Mouse (Mus musculus): ENCODE data around the gene Dnal4.

The Dnal4 gene

DNA sequence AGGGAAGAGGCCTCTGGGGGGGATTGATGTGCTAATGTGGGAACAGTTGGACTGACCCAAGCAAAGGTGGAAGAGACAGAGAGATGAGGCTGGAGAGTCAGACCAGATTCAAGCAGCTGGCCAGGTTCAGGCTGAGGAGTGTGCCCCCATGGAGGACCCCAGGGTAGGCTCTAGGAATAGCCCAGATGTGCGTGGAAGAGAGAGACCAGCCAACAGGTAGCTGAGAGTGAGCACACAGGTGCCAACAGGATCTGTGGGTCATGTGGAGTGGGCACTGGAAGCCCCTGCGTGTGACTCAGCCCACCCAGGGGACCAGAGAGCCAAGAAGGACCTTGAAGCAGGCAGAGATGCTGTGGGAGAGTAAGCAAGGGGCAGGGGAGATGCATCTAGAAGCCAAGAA is 24.0 kb upstream of the Dnal4 start:
- in situ Hi-C loops (cut with MboI, MseI): no loop called here

DNA sequence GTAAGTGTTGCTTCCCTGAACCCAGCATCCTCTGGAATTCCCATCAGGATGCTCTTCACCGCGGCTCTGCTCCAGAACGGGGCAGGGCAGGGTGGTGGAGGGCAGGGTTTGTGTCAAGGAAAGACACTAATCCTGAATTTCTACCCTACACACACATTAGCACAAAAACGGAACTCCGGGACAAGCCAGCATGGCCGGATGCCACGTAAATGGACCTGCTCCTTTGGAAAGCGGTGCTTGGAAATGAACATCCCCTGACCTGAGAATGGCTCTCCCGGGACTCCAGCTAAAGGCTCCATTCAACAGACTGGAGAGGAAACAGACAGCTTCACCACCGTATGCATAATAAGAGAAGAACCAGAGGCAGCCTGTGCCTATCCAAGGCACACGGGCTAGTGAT is 23.1 kb upstream of the Dnal4 start:
- in situ Hi-C loops (cut with MboI, MseI): no loop called here

GRCm38 (mm10) chr15:79798591-79798990 is 20.9 kb upstream of the Dnal4 start:
- in situ Hi-C loops (cut with MboI, MseI): loop anchor here in 1 of 2 experiments (10.0 kb wide), 1 partner anchor 1536 kb away; no protein-coding TSS in a partner anchor

DNA sequence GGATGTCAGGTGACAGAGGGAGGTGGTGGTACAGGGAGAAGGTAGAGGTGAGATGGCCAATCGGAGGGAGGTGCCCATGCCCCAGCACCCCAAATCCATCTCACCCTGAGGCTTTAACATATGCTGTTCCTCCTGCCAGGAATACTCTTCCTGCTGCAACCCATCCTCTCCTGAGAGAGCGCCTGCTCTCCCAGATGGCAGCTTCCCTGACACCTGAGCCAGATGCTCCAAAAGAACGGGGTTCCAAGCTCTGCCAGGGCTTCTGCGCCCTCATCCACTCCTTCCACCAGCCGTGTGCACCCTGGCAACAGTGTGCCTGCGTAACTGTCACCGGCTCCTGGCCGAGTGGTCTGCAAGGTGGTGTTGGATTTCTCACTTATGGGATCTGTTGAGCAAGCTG is 20.0 kb upstream of the Dnal4 start:
- in situ Hi-C loops (cut with MboI, MseI): loop anchor here in 1 of 2 experiments (10.0 kb wide), 1 partner anchor 1537 kb away; no protein-coding TSS in a partner anchor

DNA sequence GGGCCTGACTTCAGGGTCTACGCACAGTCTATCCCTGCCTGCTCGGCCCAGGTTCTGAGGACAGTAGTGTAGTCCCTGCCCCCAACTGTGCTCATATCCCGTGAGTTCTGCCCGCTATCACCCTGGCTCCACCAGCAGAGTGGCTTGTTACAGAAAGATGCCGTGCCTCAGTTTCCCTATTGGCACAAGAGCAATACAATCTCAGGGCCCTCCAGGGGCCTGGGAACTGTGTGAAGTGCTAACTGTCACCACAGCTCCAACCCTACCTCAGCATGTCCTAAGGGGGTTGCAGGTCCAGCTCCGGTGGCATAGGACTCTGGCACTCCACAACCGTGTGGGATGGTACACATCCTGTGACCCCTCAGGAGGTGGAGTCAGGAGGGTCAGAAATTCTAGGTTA is 19.4 kb upstream of the Dnal4 start:
- in situ Hi-C loops (cut with MboI, MseI): loop anchor here in 1 of 2 experiments (10.0 kb wide), 1 partner anchor 1538 kb away; no protein-coding TSS in a partner anchor

- in situ Hi-C loops (cut with MboI, MseI): loop anchor here in 1 of 2 experiments (10.0 kb wide), 1 partner anchor 1539 kb away; no protein-coding TSS in a partner anchor
These were observed 18.6 kb upstream of the Dnal4 start for GRCm38 (mm10) chr15:79796256-79796655.

GRCm38 (mm10) chr15:79794173-79794572 is 16.5 kb upstream of the Dnal4 start:
- in situ Hi-C loops (cut with MboI, MseI): loop anchor here in 1 of 2 experiments (10.0 kb wide), 1 partner anchor 1541 kb away; no protein-coding TSS in a partner anchor

GRCm38 (mm10) chr15:79793076-79793475 is 15.4 kb upstream of the Dnal4 start:
- in situ Hi-C loops (cut with MboI, MseI): loop anchor here in 1 of 2 experiments (10.0 kb wide), 1 partner anchor 1542 kb away; no protein-coding TSS in a partner anchor

DNA sequence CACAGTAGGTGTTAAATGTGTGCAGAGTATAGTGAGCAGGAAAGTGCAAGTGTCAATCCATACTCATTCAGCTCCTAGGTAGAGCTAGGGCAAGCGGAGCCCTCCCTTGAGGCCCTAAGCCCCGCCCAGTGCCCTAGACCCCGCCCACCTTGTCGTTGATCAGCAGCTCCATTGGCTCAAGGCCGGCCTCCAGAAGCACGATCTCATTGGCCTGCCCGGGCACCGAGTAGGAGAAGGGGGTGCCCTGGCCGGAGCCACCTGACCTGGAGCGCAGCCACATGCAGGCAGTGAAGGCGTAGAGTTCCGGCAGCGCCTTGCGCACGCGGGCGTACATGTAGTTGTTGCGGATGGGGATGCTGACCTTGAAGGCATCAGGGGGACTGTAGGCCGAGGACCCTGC is 14.8 kb upstream of the Dnal4 start:
- in situ Hi-C loops (cut with MboI, MseI): loop anchor here in 1 of 2 experiments (10.0 kb wide), 1 partner anchor 1542 kb away; no protein-coding TSS in a partner anchor

DNA sequence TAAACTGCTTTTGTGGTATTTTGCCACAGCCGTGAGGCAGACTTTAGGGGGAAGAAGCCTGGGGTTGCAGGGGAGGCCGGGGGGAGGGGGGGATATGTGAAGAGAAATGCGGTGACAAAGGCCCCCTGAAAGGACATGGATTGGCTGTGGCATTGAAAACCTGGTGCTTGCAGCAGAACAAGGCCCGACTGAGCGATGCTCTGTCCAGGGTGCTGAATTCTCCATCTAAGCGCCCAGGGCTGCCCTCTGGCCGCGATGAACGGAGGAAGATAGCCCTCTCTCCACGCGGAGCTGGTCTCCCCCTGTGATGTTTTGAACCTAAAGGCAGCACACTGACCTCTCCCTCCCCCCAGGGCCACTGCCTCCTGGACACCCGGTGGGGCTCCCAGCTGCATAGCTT is 13.9 kb upstream of the Dnal4 start:
- in situ Hi-C loops (cut with MboI, MseI): loop anchor here in 1 of 2 experiments (10.0 kb wide), 1 partner anchor 1543 kb away; no protein-coding TSS in a partner anchor

DNA sequence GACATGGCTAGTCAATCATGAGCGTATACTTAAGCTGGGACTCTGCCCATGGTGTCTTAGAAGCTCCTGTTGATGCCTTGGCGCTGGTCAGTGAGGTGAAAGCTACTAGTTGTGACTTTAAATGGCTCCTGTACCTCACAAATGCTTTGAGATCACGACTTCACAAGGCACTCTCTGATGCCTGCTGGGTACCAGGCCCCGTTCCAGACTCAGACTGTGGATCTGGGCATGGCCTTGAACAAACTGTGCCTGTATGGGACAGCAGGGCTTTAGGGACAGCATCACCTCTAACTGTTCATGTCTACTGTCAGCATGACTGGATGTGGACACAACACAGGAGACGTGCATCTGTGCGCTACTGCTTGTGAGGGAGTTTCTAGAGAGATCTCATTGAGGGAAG is 13.3 kb upstream of the Dnal4 start:
- in situ Hi-C loops (cut with MboI, MseI): loop anchor here in 1 of 2 experiments (10.0 kb wide), 1 partner anchor 1544 kb away; no protein-coding TSS in a partner anchor

- in situ Hi-C loops (cut with MboI, MseI): loop anchor here in 1 of 2 experiments (10.0 kb wide), 1 partner anchor 1545 kb away; no protein-coding TSS in a partner anchor
These were observed 12.5 kb upstream of the Dnal4 start for GRCm38 (mm10) chr15:79790111-79790510.

- in situ Hi-C loops (cut with MboI, MseI): no loop called here
These were observed 10.2 kb upstream of the Dnal4 start for GRCm38 (mm10) chr15:79787815-79788214.

DNA sequence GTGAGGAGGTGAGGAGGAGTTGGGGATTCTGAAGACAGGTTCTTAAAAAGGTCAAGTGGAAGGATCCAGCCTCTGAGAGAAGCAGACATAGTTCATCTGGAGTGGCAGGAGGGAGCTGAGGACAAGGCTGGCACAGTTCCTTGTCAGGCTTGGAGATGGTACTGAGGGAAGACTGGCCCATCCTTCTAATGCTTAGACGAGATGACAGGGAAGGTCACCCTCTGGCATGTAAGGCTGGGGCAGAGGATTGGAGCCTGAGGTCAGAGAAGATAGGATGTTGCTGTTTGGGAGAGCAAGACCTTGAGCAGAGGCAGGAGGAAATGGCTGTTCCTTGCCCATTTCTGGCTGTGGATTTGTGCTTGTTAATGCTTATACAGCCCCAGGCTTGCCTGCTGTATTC is 7.4 kb upstream of the Dnal4 start:
- in situ Hi-C loops (cut with MboI, MseI): no loop called here

- in situ Hi-C loops (cut with MboI, MseI): no loop called here
These were observed 2.0 kb downstream of the Dnal4 start for GRCm38 (mm10) chr15:79775662-79776061.

- in situ Hi-C loops (cut with MboI, MseI): no loop called here
These were observed 3.3 kb downstream of the Dnal4 start for GRCm38 (mm10) chr15:79774117-79775027.

- in situ Hi-C loops (cut with MboI, MseI): no loop called here
These were observed 6.9 kb downstream of the Dnal4 start for GRCm38 (mm10) chr15:79770629-79771240.

DNA sequence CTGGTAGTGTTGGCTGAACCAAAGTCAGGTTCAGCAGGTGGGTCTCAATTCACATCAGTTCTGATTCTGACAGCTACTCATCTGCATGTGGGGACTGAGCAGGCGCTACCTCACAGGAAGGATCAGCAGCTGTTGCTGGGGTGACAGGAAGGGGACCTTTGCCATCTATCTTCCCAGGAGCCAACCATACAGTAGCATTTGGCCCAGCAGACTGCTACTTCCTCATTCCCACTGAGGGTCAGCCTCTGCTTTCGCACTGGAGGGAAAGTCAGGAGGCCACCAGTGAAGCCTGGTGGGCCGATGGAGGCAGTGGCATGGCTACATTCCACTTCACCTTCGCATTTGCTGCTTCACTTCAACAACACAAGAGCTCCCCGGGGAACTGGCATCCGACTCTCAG is 9.3 kb downstream of the Dnal4 start:
- in situ Hi-C loops (cut with MboI, MseI): loop anchor here in 1 of 2 experiments (5.0 kb wide), 1 partner anchor 79 kb away; no protein-coding TSS in a partner anchor

GRCm38 (mm10) chr15:79767327-79767961 is 10.2 kb downstream of the Dnal4 start:
- in situ Hi-C loops (cut with MboI, MseI): loop anchor here in 1 of 2 experiments (5.0 kb wide), 1 partner anchor 80 kb away; no protein-coding TSS in a partner anchor

GRCm38 (mm10) chr15:79766586-79767071 is 11.0 kb downstream of the Dnal4 start:
- in situ Hi-C loops (cut with MboI, MseI): loop anchor here in 1 of 2 experiments (5.0 kb wide), 1 partner anchor 81 kb away; no protein-coding TSS in a partner anchor

DNA sequence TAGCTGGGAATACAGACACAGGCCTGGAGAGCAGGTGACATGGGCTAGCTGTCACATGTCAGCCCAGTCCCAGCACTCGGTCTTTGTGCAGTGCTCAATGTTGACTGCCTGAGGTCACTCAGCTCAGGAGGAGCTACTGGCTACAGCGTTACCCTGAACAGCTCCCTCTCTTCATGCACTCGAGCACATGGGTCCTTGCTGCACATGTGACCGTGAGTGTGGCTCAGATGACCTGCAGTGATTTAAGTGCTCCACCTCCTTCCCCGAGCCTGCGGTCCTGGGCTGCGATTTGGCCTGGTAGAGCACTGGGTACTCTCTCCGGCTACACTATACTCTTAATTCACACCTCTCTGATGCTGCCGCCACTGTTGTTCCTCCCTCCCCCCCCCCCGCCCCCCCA is 11.5 kb downstream of the Dnal4 start:
- in situ Hi-C loops (cut with MboI, MseI): loop anchor here in 1 of 2 experiments (5.0 kb wide), 1 partner anchor 81 kb away; no protein-coding TSS in a partner anchor

Measured in T-helper 17 cell (primary cell).